Mouse (Mus musculus): ENCODE measurements around the gene Frmd4b. TPM values are rescaled to one million over a fixed set of nuclear protein-coding genes. Genes with fewer than 3 reads are reported as not detected.

Gene Frmd4b
- polyA plus RNA-seq, 1 experiment from 2014 or later: 22.2 TPM

DNA sequence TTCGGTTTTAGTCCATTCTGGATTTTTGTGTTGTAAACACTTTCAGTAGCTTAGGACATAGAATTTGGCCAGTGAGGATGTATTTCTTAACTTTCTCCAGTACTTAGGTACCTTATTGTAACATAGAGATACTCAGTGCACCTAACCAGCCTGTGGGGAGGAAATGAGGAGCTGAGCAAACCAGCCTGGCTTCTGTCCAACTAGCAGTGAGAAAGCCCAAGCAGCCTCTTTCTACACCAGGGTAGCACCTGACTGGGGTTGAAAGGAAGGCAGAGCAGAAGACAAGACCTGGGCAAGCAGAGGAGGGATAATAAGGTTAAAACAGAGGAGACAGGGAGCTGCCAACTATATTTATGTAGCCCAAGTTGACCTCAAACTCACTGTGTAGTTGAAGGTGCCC is 333.7 kb downstream of the Frmd4b start:
- Histone ChIP-seq H3K4me2 (replicated peaks; ENCODE audit: low read depth, low read length) (no peak overlapping the region), H3K36me3 (ENCODE audit: control insufficient read depth, insufficient read depth, low read length) (no peaks in the 10 kb centered on the region; the same call in 1 of the 2 replicates), H3K4me1 (ENCODE audit: control insufficient read depth, insufficient read depth, low read length) (peaks cover 8% of the 10 kb centered on the region), H3K27me3 (ENCODE audit: control insufficient read depth, insufficient read depth, low read length) (no peaks in the 10 kb centered on the region), H3K9ac (replicated peaks; ENCODE audit: low read depth, low read length) (no peak overlapping the region), H3K27ac (ENCODE audit: low read length) (no peak overlapping the region), H3K9me3 (ENCODE audit: control insufficient read depth, low read depth, low read length) (no peaks in the 10 kb centered on the region), H3K4me3 (ENCODE audit: low read depth, low read length) (no peak overlapping the region)
- WGBS: 91% methylated on average over 1 of the region's 1 CpGs
- ATAC-seq (ENCODE audit: insufficient number of reproducible peaks, insufficient read depth, low FRiP score, low read depth): no peak

DNA sequence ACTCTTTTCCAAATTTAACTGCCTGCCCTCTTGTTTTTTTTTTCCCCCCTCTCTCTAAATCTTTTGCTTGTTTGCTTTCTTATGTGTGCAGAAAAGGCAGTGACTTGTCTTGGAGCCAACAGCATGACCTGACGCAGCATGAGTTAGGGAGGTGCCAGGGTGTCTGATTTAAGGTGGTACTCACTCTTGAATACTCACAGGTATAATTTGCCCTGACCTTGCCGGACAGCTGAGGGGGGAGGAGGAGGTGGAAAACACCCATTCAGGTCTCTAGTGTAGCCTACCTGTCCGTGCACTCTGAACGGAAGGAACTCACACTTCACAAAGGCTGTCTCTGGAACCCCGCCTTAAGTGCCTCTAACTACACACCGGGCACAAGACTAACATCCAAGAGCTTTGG is 338.5 kb downstream of the Frmd4b start:
- Histone ChIP-seq H3K9ac (replicated peaks; ENCODE audit: low read depth, low read length) (no peak overlapping the region), H3K36me3 (ENCODE audit: control insufficient read depth, insufficient read depth, low read length) (no peaks in the 10 kb centered on the region), H3K9me3 (ENCODE audit: control insufficient read depth, low read depth, low read length) (no peaks in the 10 kb centered on the region), H3K4me2 (replicated peaks; ENCODE audit: low read depth, low read length) (no peak overlapping the region), H3K27me3 (ENCODE audit: control insufficient read depth, insufficient read depth, low read length) (no peaks in the 10 kb centered on the region), H3K4me1 (ENCODE audit: control insufficient read depth, insufficient read depth, low read length) (peaks cover 8% of the 10 kb centered on the region; the same call in 1 of the 2 replicates), H3K27ac (ENCODE audit: low read length) (no peak overlapping the region), H3K4me3 (ENCODE audit: low read depth, low read length) (no peak overlapping the region)
- WGBS: 47% methylated on average over 6 of the region's 6 CpGs
- ATAC-seq (ENCODE audit: insufficient number of reproducible peaks, insufficient read depth, low FRiP score, low read depth): no peak

DNA sequence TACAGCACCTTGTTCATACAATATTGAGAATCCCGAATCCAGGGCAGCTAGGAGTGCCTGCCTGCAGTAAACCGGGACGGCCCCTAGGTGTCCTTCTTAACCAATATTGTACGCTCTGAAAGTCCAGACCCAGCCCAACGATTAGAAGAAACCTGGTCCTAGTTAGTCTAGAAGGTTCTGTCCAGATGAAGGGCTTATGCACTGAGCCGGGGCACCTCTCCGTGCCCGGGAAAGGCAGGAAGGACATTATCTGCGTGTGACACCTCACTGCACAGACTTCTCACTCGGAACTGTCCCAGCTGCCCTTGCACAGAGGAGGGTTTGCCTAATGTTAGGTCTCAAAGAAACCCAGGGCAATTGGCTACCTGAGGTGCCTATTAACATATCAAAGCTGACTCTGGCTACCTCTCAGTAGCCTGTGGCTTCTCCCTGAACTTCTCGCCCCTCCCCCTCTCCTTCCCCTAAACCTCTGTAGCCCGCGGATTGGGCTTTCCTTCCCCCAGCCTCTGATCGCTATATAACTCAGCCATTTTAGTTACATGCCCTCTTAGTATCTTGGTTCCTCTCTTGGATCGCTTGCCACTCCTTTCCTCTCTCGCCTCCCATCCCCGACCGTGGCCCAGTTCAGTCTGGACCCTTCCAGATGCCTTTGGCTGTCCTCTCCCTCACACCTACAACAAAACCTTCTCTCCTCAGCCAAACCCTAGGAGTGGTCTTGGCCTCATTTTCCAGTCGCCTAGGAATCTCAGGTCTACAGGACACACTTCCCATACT is 339.1 kb downstream of the Frmd4b start:
- H3K9me3 ChIP-seq (ENCODE audit: control insufficient read depth, low read depth, low read length): no peaks in the 10 kb centered on the region
- peak; percentile 70 for ATAC-seq (ENCODE audit: insufficient number of reproducible peaks, insufficient read depth, low FRiP score, low read depth)
- H3K27ac ChIP-seq (ENCODE audit: low read length): no peak overlapping the region
- H3K4me1 ChIP-seq (ENCODE audit: control insufficient read depth, insufficient read depth, low read length): peaks cover 9% of the 10 kb centered on the region
- H3K4me2 ChIP-seq (replicated peaks; ENCODE audit: low read depth, low read length): peak overlapping the region; percentile 56
- H3K9ac ChIP-seq (replicated peaks; ENCODE audit: low read depth, low read length): no peak overlapping the region
- H3K27me3 ChIP-seq (ENCODE audit: control insufficient read depth, insufficient read depth, low read length): no peaks in the 10 kb centered on the region
- peak overlapping the region; percentile 14 for H3K4me3 ChIP-seq (ENCODE audit: low read depth, low read length)
- 8% methylated on average over 19 of the region's 19 CpGs for WGBS
- H3K36me3 ChIP-seq (ENCODE audit: control insufficient read depth, insufficient read depth, low read length): no peaks in the 10 kb centered on the region

DNA sequence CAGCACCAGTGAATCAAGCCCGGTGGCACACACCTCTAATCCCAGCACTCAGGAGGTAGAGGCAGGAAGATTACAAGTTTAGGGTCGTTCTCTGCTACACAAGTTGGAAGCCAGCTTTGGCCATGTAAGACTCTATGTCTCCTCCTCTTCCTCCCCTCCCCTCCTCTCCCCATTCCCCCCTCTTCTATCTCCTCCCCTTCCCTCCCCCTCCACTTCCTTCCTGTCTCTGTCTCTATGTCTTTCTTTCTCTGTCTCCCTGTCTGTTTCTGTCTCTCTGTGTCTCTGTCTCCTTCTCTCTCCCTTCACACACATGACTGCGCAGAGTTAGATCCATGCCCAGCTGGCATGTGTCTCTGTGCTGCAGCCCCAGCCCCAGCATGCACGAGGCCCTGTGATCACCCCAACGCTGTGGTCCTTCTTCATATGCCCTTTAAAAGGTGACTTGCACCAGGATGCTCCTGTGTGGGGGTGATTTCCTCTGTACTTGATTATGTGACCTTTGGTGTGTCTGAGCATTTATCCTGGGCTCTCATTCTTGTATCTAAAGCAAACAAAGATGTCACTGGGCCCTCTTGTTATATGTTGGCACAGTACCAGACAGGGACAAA is 340.3 kb downstream of the Frmd4b start:
- Histone ChIP-seq H3K27me3 (ENCODE audit: control insufficient read depth, insufficient read depth, low read length) (no peaks in the 10 kb centered on the region), H3K4me1 (ENCODE audit: control insufficient read depth, insufficient read depth, low read length) (peaks cover 12% of the 10 kb centered on the region), H3K36me3 (ENCODE audit: control insufficient read depth, insufficient read depth, low read length) (no peaks in the 10 kb centered on the region), H3K9ac (replicated peaks; ENCODE audit: low read depth, low read length) (no peak overlapping the region), H3K4me2 (replicated peaks; ENCODE audit: low read depth, low read length) (no peak overlapping the region), H3K9me3 (ENCODE audit: control insufficient read depth, low read depth, low read length) (no peaks in the 10 kb centered on the region), H3K27ac (ENCODE audit: low read length) (no peak overlapping the region), H3K4me3 (ENCODE audit: low read depth, low read length) (no peak overlapping the region)
- no peak for ATAC-seq (ENCODE audit: insufficient number of reproducible peaks, insufficient read depth, low FRiP score, low read depth)
- 65% methylated on average over 5 of the region's 5 CpGs for WGBS

DNA sequence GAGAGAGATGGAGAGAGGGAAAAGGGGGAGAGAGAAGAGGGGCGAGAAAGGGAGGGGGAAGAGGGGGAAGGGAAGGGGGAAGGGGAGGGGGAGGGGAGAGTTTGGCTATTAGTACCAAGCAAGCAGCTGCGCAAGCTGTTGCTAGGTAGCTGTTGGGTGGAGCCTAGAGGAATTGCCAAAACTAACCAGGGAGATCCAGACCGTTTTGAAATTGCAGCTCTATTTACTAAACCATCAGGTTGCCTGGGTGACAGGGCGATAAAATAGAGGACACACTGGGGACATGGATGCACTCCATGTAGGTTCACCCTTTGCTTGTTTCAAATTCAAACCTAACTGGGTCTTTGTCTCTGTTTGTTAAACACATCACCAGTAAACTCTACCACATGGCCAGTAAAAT is 341.0 kb downstream of the Frmd4b start:
- Histone ChIP-seq H3K36me3 (ENCODE audit: control insufficient read depth, insufficient read depth, low read length) (no peaks in the 10 kb centered on the region), H3K27me3 (ENCODE audit: control insufficient read depth, insufficient read depth, low read length) (no peaks in the 10 kb centered on the region), H3K9me3 (ENCODE audit: control insufficient read depth, low read depth, low read length) (no peaks in the 10 kb centered on the region), H3K4me2 (replicated peaks; ENCODE audit: low read depth, low read length) (no peak overlapping the region), H3K4me1 (ENCODE audit: control insufficient read depth, insufficient read depth, low read length) (peaks cover 12% of the 10 kb centered on the region), H3K4me3 (ENCODE audit: low read depth, low read length) (no peak overlapping the region), H3K27ac (ENCODE audit: low read length) (no peak overlapping the region), H3K9ac (replicated peaks; ENCODE audit: low read depth, low read length) (no peak overlapping the region)
- ATAC-seq (ENCODE audit: insufficient number of reproducible peaks, insufficient read depth, low FRiP score, low read depth): no peak
- 32% methylated on average over 4 of the region's 4 CpGs for WGBS

DNA sequence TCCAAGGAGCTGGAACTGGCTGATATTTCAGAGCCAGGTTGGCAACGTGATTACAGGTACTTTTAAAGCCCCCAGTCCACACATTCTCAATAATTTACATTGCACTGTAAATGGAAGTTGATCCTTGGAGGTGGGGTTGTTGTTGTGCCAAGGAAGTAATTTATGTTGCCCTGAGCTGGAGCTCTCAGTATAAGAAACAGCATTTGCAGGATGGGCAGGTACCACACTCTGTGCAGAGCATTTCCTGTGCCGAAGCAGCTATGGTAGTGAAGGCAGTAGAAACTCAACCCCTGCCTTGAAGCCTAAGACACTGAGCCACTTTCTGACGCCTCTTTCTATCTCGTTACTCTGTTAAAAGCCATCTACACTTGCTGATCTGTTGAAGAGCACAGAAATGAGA is 341.6 kb downstream of the Frmd4b start:
- no peaks in the 10 kb centered on the region for H3K36me3 ChIP-seq (ENCODE audit: control insufficient read depth, insufficient read depth, low read length)
- no peaks in the 10 kb centered on the region for H3K9me3 ChIP-seq (ENCODE audit: control insufficient read depth, low read depth, low read length)
- H3K4me2 ChIP-seq (replicated peaks; ENCODE audit: low read depth, low read length): no peak overlapping the region
- no peak overlapping the region for H3K9ac ChIP-seq (replicated peaks; ENCODE audit: low read depth, low read length)
- H3K27me3 ChIP-seq (ENCODE audit: control insufficient read depth, insufficient read depth, low read length): no peaks in the 10 kb centered on the region
- no peak overlapping the region for H3K27ac ChIP-seq (ENCODE audit: low read length)
- no peak overlapping the region for H3K4me3 ChIP-seq (ENCODE audit: low read depth, low read length)
- peaks cover 12% of the 10 kb centered on the region for H3K4me1 ChIP-seq (ENCODE audit: control insufficient read depth, insufficient read depth, low read length)
- WGBS: 49% methylated on average over 4 of the region's 4 CpGs
- ATAC-seq (ENCODE audit: insufficient number of reproducible peaks, insufficient read depth, low FRiP score, low read depth): no peak

DNA sequence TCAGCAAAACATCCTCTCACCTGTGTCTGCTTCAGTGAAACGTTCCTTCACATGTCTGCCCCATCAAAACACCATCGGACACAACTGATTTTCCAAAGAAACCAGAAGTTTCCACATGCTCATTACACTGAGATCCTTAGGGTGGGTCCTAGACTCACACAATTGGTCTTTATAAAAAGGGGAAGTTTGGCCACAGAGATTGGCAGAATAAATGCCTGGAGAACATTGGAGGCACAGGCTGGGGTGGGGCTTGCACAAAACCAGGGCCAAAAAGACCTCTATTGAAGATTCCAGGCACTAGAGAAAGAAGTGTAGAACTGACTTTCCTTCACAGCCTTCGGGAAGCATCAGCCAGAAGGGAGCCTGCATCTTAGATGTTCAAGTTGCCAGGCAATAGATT is 343.6 kb downstream of the Frmd4b start:
- Histone ChIP-seq H3K27me3 (ENCODE audit: control insufficient read depth, insufficient read depth, low read length) (no peaks in the 10 kb centered on the region), H3K27ac (ENCODE audit: low read length) (no peak overlapping the region), H3K9ac (replicated peaks; ENCODE audit: low read depth, low read length) (no peak overlapping the region), H3K4me2 (replicated peaks; ENCODE audit: low read depth, low read length) (no peak overlapping the region), H3K4me1 (ENCODE audit: control insufficient read depth, insufficient read depth, low read length) (peaks cover 12% of the 10 kb centered on the region), H3K36me3 (ENCODE audit: control insufficient read depth, insufficient read depth, low read length) (no peaks in the 10 kb centered on the region), H3K9me3 (ENCODE audit: control insufficient read depth, low read depth, low read length) (no peaks in the 10 kb centered on the region), H3K4me3 (ENCODE audit: low read depth, low read length) (no peak overlapping the region)
- WGBS: 83% methylated on average over 3 of the region's 3 CpGs
- no peak for ATAC-seq (ENCODE audit: insufficient number of reproducible peaks, insufficient read depth, low FRiP score, low read depth)

DNA sequence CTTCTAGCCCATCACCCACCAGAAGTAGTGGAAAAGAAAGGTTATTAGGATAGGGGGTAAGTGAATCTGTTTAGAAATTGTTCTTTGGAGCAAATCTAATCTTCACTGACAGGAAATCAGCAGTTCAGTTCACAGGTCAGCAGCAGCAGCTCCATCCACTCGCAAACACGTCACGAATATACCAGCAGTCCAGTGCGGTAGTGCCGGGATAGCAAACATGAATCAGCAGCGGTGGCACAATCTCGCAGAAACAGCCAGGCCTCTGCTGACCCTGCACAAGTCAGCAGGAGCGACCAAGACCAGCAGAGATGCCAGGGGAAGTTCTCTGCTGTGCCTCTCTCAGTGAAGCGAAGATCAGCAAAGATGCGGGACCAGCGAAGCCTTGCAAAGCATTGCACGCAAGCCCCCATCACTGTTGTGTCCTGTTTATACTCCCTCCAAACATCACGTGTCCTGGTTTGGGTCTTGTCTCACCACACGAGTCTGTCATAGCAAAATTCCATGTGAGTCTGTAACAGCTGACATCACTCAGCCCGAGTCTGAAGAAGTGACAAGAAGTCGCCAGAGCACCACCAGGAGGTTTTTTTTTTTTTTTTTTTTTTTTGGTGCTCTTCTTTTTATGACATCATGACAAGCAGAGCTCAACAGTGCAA is 344.2 kb downstream of the Frmd4b start:
- 0 out of 2 replicates have a peak, but pooled peaks have one; percentile 14 for ATAC-seq (ENCODE audit: insufficient number of reproducible peaks, insufficient read depth, low FRiP score, low read depth)
- H3K36me3 ChIP-seq (ENCODE audit: control insufficient read depth, insufficient read depth, low read length): no peaks in the 10 kb centered on the region
- H3K4me3 ChIP-seq (ENCODE audit: low read depth, low read length): no peak overlapping the region
- H3K4me2 ChIP-seq (replicated peaks; ENCODE audit: low read depth, low read length): no peak overlapping the region
- peaks cover 6% of the 10 kb centered on the region; the same call in 1 of the 2 replicates for H3K4me1 ChIP-seq (ENCODE audit: control insufficient read depth, insufficient read depth, low read length)
- H3K27me3 ChIP-seq (ENCODE audit: control insufficient read depth, insufficient read depth, low read length): no peaks in the 10 kb centered on the region
- no peaks in the 10 kb centered on the region for H3K9me3 ChIP-seq (ENCODE audit: control insufficient read depth, low read depth, low read length)
- WGBS: 59% methylated on average over 16 of the region's 16 CpGs
- H3K27ac ChIP-seq (ENCODE audit: low read length): no peak overlapping the region
- no peak overlapping the region for H3K9ac ChIP-seq (replicated peaks; ENCODE audit: low read depth, low read length)
